Mouse (Mus musculus): ENCODE data around the gene Tnfrsf1b. TPM values are rescaled to one million over a fixed set of nuclear protein-coding genes. Genes with fewer than 3 reads are reported as not detected.

Tnfrsf1b gene
- polyA plus RNA-seq, 1 experiment from 2014 or later, result 3.4 TPM

DNA sequence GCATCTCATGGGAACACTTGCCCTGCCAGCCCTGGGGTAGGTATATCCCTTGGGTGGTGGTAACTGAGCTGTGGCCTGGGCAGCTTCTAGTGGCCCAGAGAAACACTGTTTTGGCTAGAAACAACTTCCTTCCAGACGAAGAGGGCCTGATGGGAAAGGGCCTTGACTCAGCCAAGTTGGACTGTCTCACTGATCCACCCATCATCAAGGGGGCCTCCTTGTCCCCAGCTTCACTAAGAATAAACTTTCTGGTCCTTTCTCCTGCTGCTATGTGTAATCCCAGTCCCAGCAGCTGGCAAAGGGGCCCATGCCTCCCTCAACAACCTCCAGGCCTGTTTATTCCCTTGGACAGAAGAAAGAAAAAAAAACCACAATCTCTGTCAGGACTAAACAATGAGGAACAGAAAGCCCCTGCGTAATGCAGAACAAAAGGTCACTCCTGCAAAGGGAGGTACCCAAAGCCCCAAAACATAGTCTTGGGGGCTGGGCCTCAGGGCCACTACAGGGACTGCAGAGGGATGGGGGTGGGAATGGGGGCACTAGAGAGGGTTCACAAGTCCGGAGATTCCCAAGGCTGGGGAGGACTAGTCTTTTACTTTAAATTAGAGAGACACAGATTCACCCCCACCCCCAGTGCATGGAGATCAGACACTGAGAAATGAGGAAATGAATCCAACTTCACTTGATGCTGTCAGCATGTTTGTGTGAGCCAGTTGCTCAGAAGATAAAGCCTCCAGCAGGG lies 13.0 kb downstream of the Tnfrsf1b start:
- Histone ChIP-seq H3K27ac (ENCODE audit: low read depth) (no peak overlapping the region), H3K36me3 (ENCODE audit: insufficient read depth) (no peaks in the 10 kb centered on the region), H3K9ac (no peak overlapping the region), H3K4me2 (no peak overlapping the region), H3K4me1 (ENCODE audit: insufficient read depth) (no peaks in the 10 kb centered on the region), H3K9me3 (ENCODE audit: low read depth, low read length) (no peaks in the 10 kb centered on the region), H3K4me3 (ENCODE audit: low read depth, low read length) (no peak overlapping the region), H3K27me3 (ENCODE audit: insufficient read depth, low read length) (no peaks in the 10 kb centered on the region)
- no peak for DNase-seq
- ATAC-seq (ENCODE audit: insufficient read depth), result no peak
- no peak for TF ChIP-seq CTCF (IDR thresholded peaks at IDR 0.05; ENCODE audit: low read depth)
- 53% methylated on average over 3 of the region's 3 CpGs for WGBS

DNA sequence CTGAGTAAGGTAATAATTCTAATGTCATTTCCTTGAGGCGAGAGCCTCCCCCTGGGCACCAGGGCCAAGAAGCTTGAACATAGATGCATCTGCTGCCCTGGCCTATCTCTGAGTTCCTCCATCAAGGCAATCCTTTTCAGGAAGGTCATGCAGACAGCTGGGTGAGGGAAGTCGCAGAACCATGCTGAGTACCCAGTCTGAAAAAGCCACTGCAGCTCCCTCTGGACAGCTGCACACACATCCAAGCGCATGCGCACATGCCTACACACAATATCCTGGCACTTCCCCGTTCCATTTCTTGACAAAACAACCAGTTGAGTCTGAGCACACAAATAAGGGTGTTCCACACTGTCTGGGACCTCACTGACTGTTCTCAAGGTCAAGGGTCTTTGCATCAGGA lies 14.9 kb downstream of the Tnfrsf1b start:
- no peaks in the 10 kb centered on the region for H3K4me1 ChIP-seq (ENCODE audit: insufficient read depth)
- ATAC-seq (ENCODE audit: insufficient read depth) (no peak), DNase-seq (no peak)
- no peak overlapping the region for H3K27ac ChIP-seq (ENCODE audit: low read depth)
- H3K4me2 ChIP-seq, result no peak overlapping the region
- no peak overlapping the region for H3K4me3 ChIP-seq (ENCODE audit: low read depth, low read length)
- no peak overlapping the region for H3K9ac ChIP-seq
- H3K36me3 ChIP-seq (ENCODE audit: insufficient read depth), result no peaks in the 10 kb centered on the region
- H3K9me3 ChIP-seq (ENCODE audit: low read depth, low read length), result no peaks in the 10 kb centered on the region
- TF ChIP-seq CTCF (IDR thresholded peaks at IDR 0.05; ENCODE audit: low read depth), result no peak
- no peaks in the 10 kb centered on the region for H3K27me3 ChIP-seq (ENCODE audit: insufficient read depth, low read length)
- 88% methylated on average over 5 of the region's 5 CpGs for WGBS

DNA sequence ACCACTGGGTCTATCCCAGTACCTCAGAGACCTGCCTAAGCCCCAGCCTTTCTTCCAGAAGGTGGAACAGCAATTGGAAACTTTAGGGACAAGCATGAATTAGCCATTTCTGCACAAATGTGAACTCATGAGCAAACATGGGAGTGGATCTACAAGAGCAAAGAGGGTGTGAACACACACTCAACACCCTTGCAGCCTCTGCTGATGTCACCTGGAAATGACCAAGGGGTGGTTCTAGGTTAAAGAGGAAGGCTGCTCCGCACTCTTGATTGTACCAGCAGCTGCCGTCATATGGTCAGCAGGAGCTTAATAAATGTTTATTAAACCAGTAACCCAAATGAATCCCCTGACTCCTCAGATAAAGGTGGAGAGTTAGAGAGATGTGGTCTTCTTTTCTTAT lies 16.0 kb downstream of the Tnfrsf1b start:
- Histone ChIP-seq H3K27me3 (ENCODE audit: insufficient read depth, low read length) (no peaks in the 10 kb centered on the region), H3K27ac (ENCODE audit: low read depth) (no peak overlapping the region), H3K36me3 (ENCODE audit: insufficient read depth) (no peaks in the 10 kb centered on the region), H3K4me1 (ENCODE audit: insufficient read depth) (no peaks in the 10 kb centered on the region), H3K9me3 (ENCODE audit: low read depth, low read length) (no peaks in the 10 kb centered on the region), H3K4me3 (ENCODE audit: low read depth, low read length) (no peak overlapping the region), H3K9ac (no peak overlapping the region), H3K4me2 (no peak overlapping the region)
- DNase-seq (no peak), ATAC-seq (ENCODE audit: insufficient read depth) (no peak)
- WGBS, result 83% methylated on average over 2 of the region's 2 CpGs
- TF ChIP-seq CTCF (IDR thresholded peaks at IDR 0.05; ENCODE audit: low read depth), result no peak

DNA sequence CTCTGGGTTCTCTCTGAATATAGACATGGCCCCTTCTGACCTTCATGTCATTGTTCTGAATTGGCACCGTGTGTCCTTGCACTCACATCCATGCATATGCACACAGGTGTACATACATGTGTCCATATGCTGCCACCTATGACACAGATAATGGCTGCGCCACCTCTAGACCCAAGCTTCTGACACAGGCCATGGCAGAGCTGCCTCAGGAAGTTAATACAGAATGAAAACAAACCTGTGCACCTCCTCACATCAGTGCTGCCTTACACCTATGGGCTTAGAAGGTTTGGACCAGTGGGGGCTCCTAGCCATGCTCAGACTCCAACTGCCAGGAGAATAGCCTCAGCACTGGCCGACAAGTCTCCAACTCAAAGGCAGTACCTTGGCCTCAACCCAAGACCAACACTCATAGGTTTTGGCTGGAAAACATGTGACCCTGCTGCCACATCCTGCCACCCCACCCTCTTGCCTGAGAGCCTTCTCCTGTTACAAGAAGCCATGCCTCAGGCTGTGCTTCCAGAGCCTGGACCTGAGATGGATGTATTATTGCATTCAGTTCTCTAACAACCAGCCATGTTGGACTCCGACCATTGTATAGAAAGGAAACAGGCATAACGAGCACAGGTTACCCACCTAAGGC lies 17.0 kb downstream of the Tnfrsf1b start:
- peak; percentile 17 for DNase-seq
- H3K4me3 ChIP-seq (ENCODE audit: low read depth, low read length), result no peak overlapping the region
- TF ChIP-seq CTCF (IDR thresholded peaks at IDR 0.05; ENCODE audit: low read depth), result no peak
- 81% methylated on average over 5 of the region's 5 CpGs for WGBS
- no peak overlapping the region for H3K4me2 ChIP-seq
- H3K9me3 ChIP-seq (ENCODE audit: low read depth, low read length), result no peaks in the 10 kb centered on the region
- 0 out of 2 replicates have a peak, but pooled peaks have one; percentile 44 for ATAC-seq (ENCODE audit: insufficient read depth)
- H3K4me1 ChIP-seq (ENCODE audit: insufficient read depth), result no peaks in the 10 kb centered on the region
- no peaks in the 10 kb centered on the region for H3K36me3 ChIP-seq (ENCODE audit: insufficient read depth)
- no peaks in the 10 kb centered on the region for H3K27me3 ChIP-seq (ENCODE audit: insufficient read depth, low read length)
- H3K27ac ChIP-seq (ENCODE audit: low read depth), result no peak overlapping the region
- no peak overlapping the region for H3K9ac ChIP-seq

DNA sequence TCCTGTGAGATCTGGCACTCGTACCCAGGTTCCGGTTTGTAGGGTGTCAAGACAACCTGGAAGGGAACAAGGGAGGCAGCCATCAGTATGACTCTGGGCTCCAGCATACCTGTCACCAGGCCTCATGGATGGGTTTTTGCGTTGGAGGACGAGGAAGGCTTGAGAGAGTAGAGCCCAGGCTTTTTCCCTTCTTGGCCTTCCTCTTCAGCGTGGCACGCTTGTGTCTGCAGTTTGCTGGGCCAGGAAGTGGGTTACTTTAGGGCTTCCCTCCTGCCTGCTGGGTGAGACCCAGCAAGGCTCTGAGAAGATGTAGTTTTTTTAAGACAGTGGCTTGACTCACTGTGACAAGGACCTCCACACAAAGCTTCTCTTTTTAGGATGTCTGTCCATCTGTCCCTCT lies 17.6 kb downstream of the Tnfrsf1b start:
- Histone ChIP-seq H3K27me3 (ENCODE audit: insufficient read depth, low read length) (no peaks in the 10 kb centered on the region), H3K27ac (ENCODE audit: low read depth) (no peak overlapping the region), H3K9ac (no peak overlapping the region), H3K4me1 (ENCODE audit: insufficient read depth) (no peaks in the 10 kb centered on the region), H3K36me3 (ENCODE audit: insufficient read depth) (no peaks in the 10 kb centered on the region), H3K4me3 (ENCODE audit: low read depth, low read length) (no peak overlapping the region), H3K9me3 (ENCODE audit: low read depth, low read length) (no peaks in the 10 kb centered on the region), H3K4me2 (no peak overlapping the region)
- TF ChIP-seq CTCF (IDR thresholded peaks at IDR 0.05; ENCODE audit: low read depth), result no peak
- 88% methylated on average over 6 of the region's 6 CpGs for WGBS
- DNase-seq, result no peak
- ATAC-seq (ENCODE audit: insufficient read depth), result no peak

DNA sequence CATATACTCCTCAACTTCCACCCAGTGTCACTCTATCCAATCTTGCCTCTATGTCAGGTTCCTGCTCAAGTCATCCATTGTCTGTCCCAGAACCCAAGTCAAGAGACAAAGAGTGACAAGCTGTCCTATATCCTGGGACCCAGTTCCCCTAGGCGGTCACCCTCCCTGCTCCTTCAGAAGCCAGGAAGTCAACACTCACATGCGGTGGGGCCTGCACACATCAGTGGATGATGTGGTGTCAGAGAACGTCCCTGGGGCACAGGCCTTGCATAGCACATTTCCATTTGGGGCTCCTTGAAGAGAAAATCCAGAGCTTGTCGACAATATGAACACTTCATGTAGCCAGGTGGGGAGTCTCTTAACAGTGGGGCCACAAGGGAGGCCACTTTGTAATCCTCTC lies 22.1 kb downstream of the Tnfrsf1b start:
- TF ChIP-seq CTCF (IDR thresholded peaks at IDR 0.05; ENCODE audit: low read depth), result no peak
- 83% methylated on average over 4 of the region's 4 CpGs for WGBS
- no peak overlapping the region for H3K4me3 ChIP-seq (ENCODE audit: low read depth, low read length)
- H3K4me2 ChIP-seq, result no peak overlapping the region
- H3K9ac ChIP-seq, result no peak overlapping the region
- no peaks in the 10 kb centered on the region for H3K36me3 ChIP-seq (ENCODE audit: insufficient read depth)
- no peaks in the 10 kb centered on the region for H3K9me3 ChIP-seq (ENCODE audit: low read depth, low read length)
- ATAC-seq (ENCODE audit: insufficient read depth), result no peak
- H3K4me1 ChIP-seq (ENCODE audit: insufficient read depth), result no peaks in the 10 kb centered on the region
- H3K27me3 ChIP-seq (ENCODE audit: insufficient read depth, low read length), result no peaks in the 10 kb centered on the region
- no peak overlapping the region for H3K27ac ChIP-seq (ENCODE audit: low read depth)
- DNase-seq, result no peak

DNA sequence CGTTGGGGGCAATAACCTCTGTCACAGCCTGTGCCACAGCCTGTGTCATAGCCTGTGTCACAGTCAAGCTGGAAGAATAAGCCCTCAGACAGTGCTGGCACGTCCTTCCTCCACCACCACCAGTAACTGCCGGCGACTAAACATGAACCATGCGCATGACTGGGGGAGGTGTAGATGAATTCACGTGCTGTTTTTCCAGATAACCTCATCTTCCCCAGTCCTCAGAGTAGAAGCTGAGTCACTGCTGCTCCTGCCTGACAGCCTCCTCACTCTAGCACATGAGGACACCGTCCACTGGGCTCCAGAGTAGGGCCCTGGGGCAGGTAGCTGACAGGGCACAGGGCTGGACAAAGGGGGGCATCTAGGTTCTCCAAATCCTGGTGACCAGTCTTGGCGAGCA lies 24.6 kb downstream of the Tnfrsf1b start:
- Histone ChIP-seq H3K9me3 (ENCODE audit: low read depth, low read length) (no peaks in the 10 kb centered on the region), H3K27ac (ENCODE audit: low read depth) (no peak overlapping the region), H3K9ac (no peak overlapping the region), H3K4me1 (ENCODE audit: insufficient read depth) (no peaks in the 10 kb centered on the region), H3K4me3 (ENCODE audit: low read depth, low read length) (no peak overlapping the region), H3K27me3 (ENCODE audit: insufficient read depth, low read length) (no peaks in the 10 kb centered on the region), H3K4me2 (no peak overlapping the region), H3K36me3 (ENCODE audit: insufficient read depth) (no peaks in the 10 kb centered on the region)
- 63% methylated on average over 8 of the region's 8 CpGs for WGBS
- no peak for TF ChIP-seq CTCF (IDR thresholded peaks at IDR 0.05; ENCODE audit: low read depth)
- ATAC-seq (ENCODE audit: insufficient read depth) (no peak), DNase-seq (no peak)
